Mouse (Mus musculus): ENCODE measurements around the gene Gm48552.

GRCm38 (mm10) chr10:81392270-81392669, 3.5 kb downstream of the Gm48552 start:
- TF ChIP-seq POLR2A (IDR thresholded peaks at IDR 0.05; ENCODE audit: borderline replicate concordance, extremely low read depth, low read depth, low read length) (no peak), CTCF (IDR thresholded peaks at IDR 0.05; ENCODE audit: insufficient read depth, low read length) (no peak)

Data from lung, adult 2 months (tissue).